ENCODE assay signal across 21 mouse cellular contexts in the genomic region with DNA sequence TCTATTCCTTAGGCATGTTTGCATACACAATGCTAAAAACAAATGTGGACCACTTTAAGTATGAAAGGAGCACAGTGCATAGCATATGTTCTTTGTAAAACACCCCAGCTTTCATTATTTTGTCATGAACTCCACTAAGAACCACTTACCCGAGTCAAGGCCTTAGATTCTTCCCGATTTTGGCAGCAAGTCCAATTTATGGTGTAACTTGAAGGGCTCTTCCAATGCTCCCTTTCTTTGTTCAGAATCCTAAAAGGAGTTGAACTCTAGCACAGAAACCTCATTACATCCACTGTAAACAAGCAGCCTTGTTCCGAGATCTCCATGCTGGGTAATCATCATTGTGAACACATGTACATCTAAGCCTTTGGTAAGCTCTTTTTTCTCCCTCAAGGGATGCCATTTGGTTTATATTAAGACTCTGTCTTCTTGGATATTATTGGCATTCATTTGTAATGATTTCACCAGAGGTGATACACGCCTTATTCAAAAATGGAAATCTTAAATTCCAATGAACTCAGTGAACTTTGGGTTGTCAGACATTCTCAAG.
DNase-seq lines count a peak whose midpoint lies in the region; ATAC-seq and TF ChIP-seq lines count a peak whose summit lies in the region.
"Had no signal": no experiment of that assay in that cellular context is flagged by ENCODE, and none has a peak within 500 bp of the region (broad histone marks: within the 10 kb centered on the region; RNA-seq: fewer than 3 reads in every experiment).

No protein-coding gene starts in this region.

- no peak overlapping the region for H3K4me3 ChIP-seq in embryonic facial prominence, embryonic 11.5 days (ENCODE audit: low read depth, low read length)
- no peak overlapping the region for H3K4me3 ChIP-seq in embryonic facial prominence, embryonic 10.5 days
- no peak overlapping the region for H3K4me3 ChIP-seq in lung, embryonic 14.5 days (ENCODE audit: low read depth, low read length)
- H3K4me3 ChIP-seq: forebrain, embryonic 12.5 days; heart, embryonic 13.5 days; hindbrain, embryonic 15.5 days had no signal

- WGBS in embryonic facial prominence, embryonic 11.5 days, result 48% methylated on average over 4 of the region's 4 CpGs
- 52% methylated on average over 4 of the region's 4 CpGs for WGBS in embryonic facial prominence, embryonic 10.5 days
- WGBS in lung, embryonic 14.5 days, result 71% methylated on average over 4 of the region's 4 CpGs

- no peaks in the 10 kb centered on the region for H3K9me3 ChIP-seq in embryonic facial prominence, embryonic 11.5 days (replicated peaks; ENCODE audit: control insufficient read depth, low read length)
- no peaks in the 10 kb centered on the region for H3K9me3 ChIP-seq in embryonic facial prominence, embryonic 10.5 days
- H3K9me3 ChIP-seq in lung, embryonic 14.5 days (ENCODE audit: low read depth, low read length), result no peaks in the 10 kb centered on the region
- H3K9me3 ChIP-seq: forebrain, embryonic 12.5 days; heart, embryonic 13.5 days; hindbrain, embryonic 15.5 days had no signal

- DNase-seq in embryonic facial prominence, embryonic 11.5 days (ENCODE audit: low spot score), result peak; percentile 55
- no peak for DNase-seq in embryonic facial prominence, embryonic 10.5 days (ENCODE audit: low spot score)
- peak; percentile 15 for DNase-seq in lung, embryonic 14.5 days
- DNase-seq in lung, postnatal 25 days (ENCODE audit: low spot score), result no peak
- peak; percentile 66 for DNase-seq in adipocyte (ENCODE audit: low spot score)
- DNase-seq in forelimb bud, embryonic 11.5 days (ENCODE audit: low read depth, low spot score), result peak; percentile 34
- DNase-seq in urinary bladder, postnatal 14 days (ENCODE audit: low spot score), result no peak
- DNase-seq: adrenal gland, adult 2 months; adrenal gland, postnatal 36 days; cerebellum, adult 11 months; cerebellum, adult 8-10 months; cerebellum, postnatal 14 days; gastrocnemius, postnatal 36 days; heart, adult 11 months; heart, postnatal 36 days had no signal

- no peaks in the 10 kb centered on the region for H3K36me3 ChIP-seq in embryonic facial prominence, embryonic 11.5 days (replicated peaks; ENCODE audit: control insufficient read depth, insufficient read depth, low read depth, low read length)
- no peaks in the 10 kb centered on the region for H3K36me3 ChIP-seq in embryonic facial prominence, embryonic 10.5 days (replicated peaks)
- H3K36me3 ChIP-seq in lung, embryonic 14.5 days (ENCODE audit: insufficient read depth), result no peaks in the 10 kb centered on the region
- H3K36me3 ChIP-seq: forebrain, embryonic 12.5 days; heart, embryonic 13.5 days; hindbrain, embryonic 15.5 days had no signal

- no peaks in the 10 kb centered on the region for H3K27me3 ChIP-seq in embryonic facial prominence, embryonic 11.5 days (ENCODE audit: control insufficient read depth, insufficient read depth, low read length)
- no peaks in the 10 kb centered on the region for H3K27me3 ChIP-seq in embryonic facial prominence, embryonic 10.5 days (replicated peaks; ENCODE audit: low read depth, poor library complexity, severe bottlenecking)
- H3K27me3 ChIP-seq in lung, embryonic 14.5 days (ENCODE audit: insufficient read depth, low read length), result no peaks in the 10 kb centered on the region
- H3K27me3 ChIP-seq: CH12.LX; heart, embryonic 13.5 days; hindbrain, embryonic 15.5 days; Patski had no signal

- TF ChIP-seq CTCF in lung, embryonic 14.5 days (IDR thresholded peaks at IDR 0.05; ENCODE audit: low read depth), result no peak

- no peak overlapping the region for H3K4me2 ChIP-seq in embryonic facial prominence, embryonic 11.5 days (ENCODE audit: low read depth, low read length)
- no peak overlapping the region for H3K4me2 ChIP-seq in lung, embryonic 14.5 days
- H3K4me2 ChIP-seq: forebrain, embryonic 12.5 days; heart, embryonic 13.5 days; hindbrain, embryonic 15.5 days had no signal

- no peaks in the 10 kb centered on the region for H3K4me1 ChIP-seq in embryonic facial prominence, embryonic 11.5 days (ENCODE audit: control insufficient read depth, insufficient read depth, low read length)
- no peaks in the 10 kb centered on the region for H3K4me1 ChIP-seq in embryonic facial prominence, embryonic 10.5 days
- H3K4me1 ChIP-seq in lung, embryonic 14.5 days (ENCODE audit: insufficient read depth), result no peaks in the 10 kb centered on the region
- H3K4me1 ChIP-seq: heart, embryonic 13.5 days; hindbrain, embryonic 15.5 days had no signal

- no peak overlapping the region for H3K27ac ChIP-seq in embryonic facial prominence, embryonic 11.5 days (replicated peaks; ENCODE audit: low read depth, low read length)
- no peak overlapping the region for H3K27ac ChIP-seq in embryonic facial prominence, embryonic 10.5 days (replicated peaks)
- H3K27ac ChIP-seq in lung, embryonic 14.5 days (ENCODE audit: low read depth), result no peak overlapping the region
- H3K27ac ChIP-seq: forebrain, embryonic 12.5 days; heart, embryonic 13.5 days; hindbrain, embryonic 15.5 days had no signal

- H3K9ac ChIP-seq in embryonic facial prominence, embryonic 11.5 days (replicated peaks; ENCODE audit: low read length), result no peak overlapping the region
- no peak overlapping the region for H3K9ac ChIP-seq in lung, embryonic 14.5 days
- H3K9ac ChIP-seq: forebrain, embryonic 12.5 days; heart, embryonic 13.5 days; hindbrain, embryonic 15.5 days had no signal

- ATAC-seq in embryonic facial prominence, embryonic 11.5 days (replicated peaks; ENCODE audit: insufficient number of reproducible peaks, low FRiP score, low TSS enrichment, low read depth), result no peak
- no peak for ATAC-seq in lung, embryonic 14.5 days (ENCODE audit: insufficient read depth)
- ATAC-seq: activated CD4-positive, CD25-positive, alpha-beta regulatory T cell, adult 4 months; Patski had no signal

Comparison
In these comparisons a context has a peak if more than half of its experiments do, and no peak if none do; other contexts are left out.
1. DNase-seq: peak in embryonic facial prominence, embryonic 11.5 days (single experiment), lung, embryonic 14.5 days (single experiment), adipocyte (single experiment) and forelimb bud, embryonic 11.5 days (single experiment); none in embryonic facial prominence, embryonic 10.5 days (single experiment), lung, postnatal 25 days (single experiment) and urinary bladder, postnatal 14 days (single experiment).